Mouse (Mus musculus): ENCODE results near the gene Fbxw7. TPM values are rescaled to one million over a fixed set of nuclear protein-coding genes. Genes with fewer than 3 reads are reported as not detected.

The Fbxw7 gene
- polyA plus RNA-seq, 1 experiment: 6.8 TPM

DNA sequence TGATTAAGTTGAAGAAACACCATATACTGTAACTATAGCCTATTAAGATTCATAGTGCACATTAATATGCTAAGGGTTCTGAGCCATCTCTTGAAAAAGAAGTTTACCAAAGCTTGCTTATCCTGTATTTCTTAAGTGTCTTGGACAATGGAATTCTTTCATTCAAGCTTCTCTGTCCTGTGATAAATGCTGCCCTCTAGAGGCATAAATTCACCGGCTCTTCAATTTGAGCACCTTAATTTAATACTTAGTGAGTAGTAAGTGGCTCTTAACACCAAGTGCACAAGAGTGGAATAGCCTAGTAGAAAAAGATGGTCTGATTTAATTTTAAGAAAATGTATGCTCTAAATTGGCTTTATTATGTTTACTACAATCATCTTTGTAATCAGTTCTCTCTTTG lies 28.5 kb downstream of the Fbxw7 start:
- no peaks in the 10 kb centered on the region for H3K36me3 ChIP-seq (ENCODE audit: control insufficient read depth, insufficient read depth)
- no peak overlapping the region for H3K4me2 ChIP-seq (ENCODE audit: low read depth)
- TF ChIP-seq MAX (IDR thresholded peaks at IDR 0.05; ENCODE audit: low read depth): no peak
- TF ChIP-seq TCF12 (IDR thresholded peaks at IDR 0.05; ENCODE audit: insufficient read depth, poor library complexity, severe bottlenecking): no peak
- no peak overlapping the region for H3ac ChIP-seq (ENCODE audit: control insufficient read depth, insufficient read length)
- no peak overlapping the region for H3K4me3 ChIP-seq
- H3K79me2 ChIP-seq (ENCODE audit: control insufficient read depth, insufficient read depth): peaks cover 6% of the 10 kb centered on the region
- H3K27me3 ChIP-seq (ENCODE audit: control insufficient read depth, insufficient read depth, insufficient read length): no peaks in the 10 kb centered on the region

DNA sequence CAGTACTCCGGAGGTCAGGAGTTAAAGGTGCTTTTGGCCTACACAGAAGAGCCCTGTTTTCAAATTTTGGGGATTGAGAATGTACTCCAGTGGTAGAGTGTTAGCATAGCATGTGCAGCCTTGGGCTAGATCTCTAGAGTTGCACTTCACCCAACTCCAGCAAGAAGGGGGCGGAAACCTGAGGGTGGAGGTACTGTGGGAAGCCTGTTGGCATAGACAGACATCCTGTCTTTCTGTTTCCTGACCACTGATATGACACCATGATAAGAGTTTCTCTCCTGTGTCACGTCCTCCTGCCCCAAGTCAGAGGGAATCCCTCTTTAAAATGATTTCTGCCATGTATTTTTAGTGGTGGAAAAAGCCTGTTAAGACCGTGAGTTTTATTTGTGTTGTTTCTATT lies 33.7 kb downstream of the Fbxw7 start:
- Histone ChIP-seq H3K27me3 (ENCODE audit: control insufficient read depth, insufficient read depth, insufficient read length) (no peaks in the 10 kb centered on the region), H3ac (ENCODE audit: control insufficient read depth, insufficient read length) (no peak overlapping the region)
- TF ChIP-seq POLR2A (IDR thresholded peaks at IDR 0.05; ENCODE audit: insufficient read length, low read depth): no peak
- TF ChIP-seq USF1 (IDR thresholded peaks at IDR 0.05; ENCODE audit: low read depth): no peak

DNA sequence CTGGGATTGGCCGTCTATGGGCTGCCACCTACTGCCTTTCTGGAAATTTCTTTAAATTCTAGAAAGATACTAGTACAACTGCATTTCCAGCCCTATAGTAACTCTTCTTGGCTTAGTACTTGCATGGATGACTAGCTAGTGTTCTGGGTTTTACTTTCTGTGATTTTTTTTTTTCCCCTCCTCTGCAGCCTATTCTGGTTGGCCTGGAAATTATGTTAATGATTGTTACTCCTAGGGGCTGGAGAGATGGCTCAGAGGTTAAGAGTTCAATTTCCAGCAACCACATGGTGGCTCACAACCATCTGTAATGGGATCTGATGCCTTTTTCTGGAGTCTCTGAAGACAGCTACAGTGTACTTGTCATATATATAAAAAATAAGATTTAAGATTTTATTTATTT lies 35.4 kb downstream of the Fbxw7 start:
- Histone ChIP-seq H3K79me2 (ENCODE audit: control insufficient read depth, insufficient read depth) (peaks cover 17% of the 10 kb centered on the region), H3K27me3 (ENCODE audit: control insufficient read depth, insufficient read depth, insufficient read length) (no peaks in the 10 kb centered on the region), H3K4me2 (ENCODE audit: low read depth) (no peak overlapping the region)

More for the DNA sequence above, 33.7 kb downstream of the Fbxw7 start:
- no peak overlapping the region for H3K4me3 ChIP-seq
- H3K79me2 ChIP-seq (ENCODE audit: control insufficient read depth, insufficient read depth): peaks cover 17% of the 10 kb centered on the region
- H3K36me3 ChIP-seq (ENCODE audit: control insufficient read depth, insufficient read depth): no peaks in the 10 kb centered on the region
- no peak overlapping the region for H3K4me2 ChIP-seq (ENCODE audit: low read depth)

GRCm38 (mm10) chr3:84851801-84852200 lies 36.7 kb downstream of the Fbxw7 start:
- Histone ChIP-seq H3K36me3 (ENCODE audit: control insufficient read depth, insufficient read depth) (no peaks in the 10 kb centered on the region), H3K4me3 (no peak overlapping the region), H3K79me2 (ENCODE audit: control insufficient read depth, insufficient read depth) (peaks cover 23% of the 10 kb centered on the region), H3ac (ENCODE audit: control insufficient read depth, insufficient read length) (no peak overlapping the region), H3K4me2 (ENCODE audit: low read depth) (no peak overlapping the region), H3K27me3 (ENCODE audit: control insufficient read depth, insufficient read depth, insufficient read length) (no peaks in the 10 kb centered on the region)
- no peak for TF ChIP-seq USF1 (IDR thresholded peaks at IDR 0.05; ENCODE audit: low read depth)
- no peak for TF ChIP-seq MAX (IDR thresholded peaks at IDR 0.05; ENCODE audit: low read depth)
- no peak for TF ChIP-seq CEBPB (IDR thresholded peaks at IDR 0.05; ENCODE audit: insufficient read depth, poor library complexity, severe bottlenecking)
- TF ChIP-seq MYOD1 (IDR thresholded peaks at IDR 0.05; ENCODE audit: control insufficient read depth in 1 of 3, insufficient read length in 2 of 3, low read depth in 2 of 3): no peak
- TF ChIP-seq POLR2A (IDR thresholded peaks at IDR 0.05; ENCODE audit: insufficient read length, low read depth): no peak
- TF ChIP-seq TCF3 (IDR thresholded peaks at IDR 0.05; ENCODE audit: insufficient read length, low read depth): no peak
- TF ChIP-seq SRF (IDR thresholded peaks at IDR 0.05; ENCODE audit: control insufficient read depth, insufficient read length, low read depth): no peak

More for the DNA sequence above, 35.4 kb downstream of the Fbxw7 start:
- no peak overlapping the region for H3ac ChIP-seq (ENCODE audit: control insufficient read depth, insufficient read length)
- no peaks in the 10 kb centered on the region for H3K36me3 ChIP-seq (ENCODE audit: control insufficient read depth, insufficient read depth)
- TF ChIP-seq MYOD1 (IDR thresholded peaks at IDR 0.05; ENCODE audit: control insufficient read depth in 1 of 3, insufficient read length in 2 of 3, low read depth in 2 of 3): no peak
- TF ChIP-seq POLR2A (IDR thresholded peaks at IDR 0.05; ENCODE audit: insufficient read length, low read depth): no peak
- no peak for TF ChIP-seq POLR2AphosphoS2 (IDR thresholded peaks at IDR 0.05; ENCODE audit: insufficient read length, low read depth)
- TF ChIP-seq MAX (IDR thresholded peaks at IDR 0.05; ENCODE audit: low read depth): no peak
- H3K4me3 ChIP-seq: no peak overlapping the region

GRCm38 (mm10) chr3:84852877-84853276 lies 37.8 kb downstream of the Fbxw7 start:
- no peak overlapping the region for H3K4me3 ChIP-seq
- H3K36me3 ChIP-seq (ENCODE audit: control insufficient read depth, insufficient read depth): no peaks in the 10 kb centered on the region
- no peak for TF ChIP-seq USF1 (IDR thresholded peaks at IDR 0.05; ENCODE audit: low read depth)
- peak in 2 of 3 experiments; percentile 60 to 81 for TF ChIP-seq MYOG (IDR thresholded peaks at IDR 0.05; ENCODE audit: control insufficient read depth in 1 of 3, insufficient read depth in 1 of 3, insufficient read length in 2 of 3, low read depth in 2 of 3)
- TF ChIP-seq POLR2A (IDR thresholded peaks at IDR 0.05; ENCODE audit: insufficient read length, low read depth): no peak
- TF ChIP-seq MYOD1 (IDR thresholded peaks at IDR 0.05; ENCODE audit: control insufficient read depth in 1 of 3, insufficient read length in 2 of 3, low read depth in 2 of 3): peak in 1 of 3 experiments; percentile 84
- H3ac ChIP-seq (ENCODE audit: control insufficient read depth, insufficient read length): no peak overlapping the region
- peaks cover 18% of the 10 kb centered on the region for H3K79me2 ChIP-seq (ENCODE audit: control insufficient read depth, insufficient read depth)
- peak overlapping the region; percentile 13 for H3K4me2 ChIP-seq (ENCODE audit: low read depth)
- H3K27me3 ChIP-seq (ENCODE audit: control insufficient read depth, insufficient read depth, insufficient read length): no peaks in the 10 kb centered on the region

GRCm38 (mm10) chr3:84854440-84854839 lies 39.4 kb downstream of the Fbxw7 start:
- Histone ChIP-seq H3K4me2 (ENCODE audit: low read depth) (no peak overlapping the region), H3K27me3 (ENCODE audit: control insufficient read depth, insufficient read depth, insufficient read length) (no peaks in the 10 kb centered on the region), H3K4me3 (no peak overlapping the region), H3ac (ENCODE audit: control insufficient read depth, insufficient read length) (no peak overlapping the region), H3K36me3 (ENCODE audit: control insufficient read depth, insufficient read depth) (no peaks in the 10 kb centered on the region), H3K79me2 (ENCODE audit: control insufficient read depth, insufficient read depth) (peaks cover 18% of the 10 kb centered on the region)
- TF ChIP-seq CEBPB (IDR thresholded peaks at IDR 0.05; ENCODE audit: insufficient read depth, poor library complexity, severe bottlenecking) (no peak), SRF (IDR thresholded peaks at IDR 0.05; ENCODE audit: control insufficient read depth, insufficient read length, low read depth) (no peak), USF1 (IDR thresholded peaks at IDR 0.05; ENCODE audit: low read depth) (no peak), REST (IDR thresholded peaks at IDR 0.05; ENCODE audit: insufficient read depth, insufficient read length) (no peak), E2F4 (IDR thresholded peaks at IDR 0.05; ENCODE audit: insufficient read depth) (no peak), TCF12 (IDR thresholded peaks at IDR 0.05; ENCODE audit: insufficient read depth, poor library complexity, severe bottlenecking) (no peak), MYOD1 (IDR thresholded peaks at IDR 0.05; ENCODE audit: control insufficient read depth in 1 of 3, insufficient read length in 2 of 3, low read depth in 2 of 3) (no peak), MYOG (IDR thresholded peaks at IDR 0.05; ENCODE audit: control insufficient read depth in 1 of 3, insufficient read depth in 1 of 3, insufficient read length in 2 of 3, low read depth in 2 of 3) (no peak), TCF3 (IDR thresholded peaks at IDR 0.05; ENCODE audit: insufficient read length, low read depth) (no peak), MAX (IDR thresholded peaks at IDR 0.05; ENCODE audit: low read depth) (no peak), POLR2A (IDR thresholded peaks at IDR 0.05; ENCODE audit: insufficient read length, low read depth) (no peak), POLR2AphosphoS2 (IDR thresholded peaks at IDR 0.05; ENCODE audit: insufficient read length, low read depth) (no peak)
